Mouse (Mus musculus) spleen, adult 2 months (tissue): ENCODE results near the gene Scarb2. TPM values are rescaled to one million over a fixed set of nuclear protein-coding genes. Genes with fewer than 3 reads are reported as not detected.
A peak's percentile ranks its signal among the peaks of the same experiment; 100 is the strongest.

Experiments used
- DNase-seq, 2 experiments: peaks; one replicate each; pipeline versions ENCODE4 v3.0.0 to v3.0.0-alpha.2; 2012 to 2021; ENCODE audit warnings: low spot score in 2 of 2, low read depth in 1 of 2
- H3K27ac ChIP-seq: fragments of 200-500 bp; 2 replicates; pipeline ENCODE4 v1.5.1; 2012; ENCODE audit warnings: low read length, inconsistent platforms; ENCODE audit not compliant: insufficient read depth
- H3K27me3 ChIP-seq: fragments of 200-500 bp; 2 replicates; pipeline ENCODE4 v1.6.1; 2012; ENCODE audit warnings: mild to moderate bottlenecking, moderate library complexity, low read length, inconsistent platforms; ENCODE audit not compliant: control insufficient read depth, insufficient read depth
- H3K36me3 ChIP-seq: fragments of 200-500 bp; 2 replicates; pipeline ENCODE4 v1.6.1; 2012; ENCODE audit warnings: mild to moderate bottlenecking, low read length, inconsistent platforms; ENCODE audit not compliant: control insufficient read depth, insufficient read depth
- H3K4me1 ChIP-seq: fragments of 200-500 bp; 2 replicates; pipeline ENCODE4 v1.6.1; 2011; ENCODE audit warnings: inconsistent platforms; ENCODE audit not compliant: control insufficient read depth, insufficient read depth, insufficient read length
- H3K4me3 ChIP-seq: fragments of 200-500 bp; 2 replicates; pipeline ENCODE4 v1.5.1; 2011; ENCODE audit warnings: mild to moderate bottlenecking, inconsistent platforms; ENCODE audit not compliant: insufficient read depth, insufficient read length; ENCODE audit errors: extremely low read depth
- CTCF ChIP-seq: fragments of 200-500 bp; IDR thresholded peaks from 2 replicates; pipeline ENCODE4 v1.5.1; 2011; ENCODE audit warnings: mild to moderate bottlenecking, inconsistent platforms; ENCODE audit not compliant: insufficient read depth, insufficient read length, insufficient replicate concordance; ENCODE audit errors: extremely low read depth
- POLR2A ChIP-seq: fragments of 200-500 bp; IDR thresholded peaks from 2 replicates; pipeline ENCODE4 v1.6.1; 2011; ENCODE audit warnings: low read depth, low read length, inconsistent platforms
- WGBS: fragments of 180-500 bp; shearing (Covaris S2); methylation state at CpG from one replicate; pipeline ENCODE4 v1.1.7; 2018; 5-methylcytosine and 5-hydroxymethylcytosine counted together
- polyA plus RNA-seq: library from polyadenylated mRNA; depleted of rRNA; stranded (reverse); fragments of >200 nt; gene quantifications from 2 replicates; pipeline ENCODE4 v1.2.3, GENCODE M21; 2012

Gene Scarb2
- polyA plus RNA-seq, 1 experiment = 16.0 TPM

DNA sequence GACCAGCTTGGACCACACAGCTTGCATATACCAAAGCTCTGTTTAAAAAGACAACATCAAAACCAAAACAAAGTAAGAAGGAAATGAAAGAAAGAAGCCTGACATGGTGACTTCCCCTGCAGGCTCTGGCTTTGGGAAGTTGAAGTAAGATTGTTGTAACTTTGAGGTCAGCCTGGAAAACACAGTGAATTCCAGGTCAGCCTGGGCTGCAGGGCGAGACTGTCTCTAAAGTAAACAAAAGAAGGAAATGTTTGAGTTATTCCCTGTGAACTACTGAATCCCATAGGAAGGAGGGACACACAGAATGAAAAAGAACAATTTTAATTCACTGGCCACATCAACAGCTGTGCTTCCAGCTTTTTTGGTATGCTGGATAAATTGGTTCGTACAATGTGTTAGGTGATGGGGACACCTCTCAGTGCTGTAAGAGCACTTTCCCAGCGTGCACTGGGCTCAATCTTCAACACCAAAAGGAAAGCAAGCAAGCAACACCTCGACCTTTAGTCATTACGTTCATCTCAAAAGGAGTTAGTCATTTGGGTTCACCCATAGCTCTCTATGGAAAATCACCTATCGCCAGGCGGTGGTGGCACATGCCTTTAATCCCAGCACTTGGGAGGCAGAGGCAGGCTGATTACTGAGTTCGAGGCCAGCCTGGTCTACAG lies 39.4 kb downstream of the Scarb2 start:
- TF ChIP-seq POLR2A (no peak), CTCF (no peak)
- Histone ChIP-seq H3K4me3 (no peak overlapping the region), H3K36me3 (peaks cover 2% of the 10 kb centered on the region; the same call in 1 of the 2 replicates), H3K4me1 (peaks cover 6% of the 10 kb centered on the region; the same call in 1 of the 2 replicates), H3K27me3 (no peaks in the 10 kb centered on the region), H3K27ac (no peak overlapping the region)
- 72% methylated on average over 8 of the region's 8 CpGs for WGBS
- no peak for DNase-seq

GRCm38 (mm10) chr5:92465511-92465910 lies 41.1 kb downstream of the Scarb2 start:
- TF ChIP-seq CTCF (no peak), POLR2A (no peak)
- H3K36me3 ChIP-seq = peaks cover 3% of the 10 kb centered on the region
- H3K4me3 ChIP-seq = no peak overlapping the region
- DNase-seq = no peak
- 84% methylated on average over 5 of the region's 5 CpGs for WGBS
- H3K4me1 ChIP-seq = peaks cover 6% of the 10 kb centered on the region; the same call in 1 of the 2 replicates
- no peak overlapping the region for H3K27ac ChIP-seq
- no peaks in the 10 kb centered on the region for H3K27me3 ChIP-seq

DNA sequence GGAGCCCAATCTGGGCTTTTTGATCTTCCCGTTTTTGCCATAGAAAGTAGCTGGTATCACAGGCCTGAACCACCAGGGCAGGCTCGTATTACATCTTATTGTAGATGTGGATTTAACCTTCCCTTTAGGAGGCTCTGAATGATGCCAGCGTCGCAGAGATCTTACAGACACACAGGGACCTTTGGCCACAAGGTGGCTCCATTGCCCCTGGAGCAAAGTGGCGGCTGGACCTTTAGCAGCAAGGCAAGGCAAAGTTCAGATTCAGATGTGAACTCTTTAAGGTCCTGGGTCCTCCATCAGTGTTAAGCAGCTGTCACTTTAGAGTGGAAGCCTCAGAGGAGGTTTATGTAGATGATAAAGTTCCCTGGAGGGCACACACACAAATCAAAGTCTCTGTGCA lies 45.3 kb downstream of the Scarb2 start:
- no peak overlapping the region for H3K27ac ChIP-seq
- H3K27me3 ChIP-seq = no peaks in the 10 kb centered on the region
- DNase-seq = peak; percentile 12 to 69
- H3K4me3 ChIP-seq = no peak overlapping the region
- H3K4me1 ChIP-seq = no peaks in the 10 kb centered on the region
- WGBS = 53% methylated on average over 5 of the region's 5 CpGs
- TF ChIP-seq CTCF = peak; percentile 78; the same call in 1 of the 2 replicates
- TF ChIP-seq POLR2A = no peak
- H3K36me3 ChIP-seq = peaks cover 16% of the 10 kb centered on the region

- no peak overlapping the region for H3K4me3 ChIP-seq
- H3K27ac ChIP-seq = no peak overlapping the region
- H3K4me1 ChIP-seq = no peaks in the 10 kb centered on the region
- DNase-seq = no peak
- 90% methylated on average over 5 of the region's 5 CpGs for WGBS
- no peaks in the 10 kb centered on the region for H3K27me3 ChIP-seq
- TF ChIP-seq CTCF = no peak
- peaks cover 25% of the 10 kb centered on the region for H3K36me3 ChIP-seq
Observed at GRCm38 (mm10) chr5:92458726-92459125, 47.9 kb downstream of the Scarb2 start.

GRCm38 (mm10) chr5:92457410-92457809 lies 49.2 kb downstream of the Scarb2 start:
- H3K27ac ChIP-seq = no peak overlapping the region
- peaks cover 31% of the 10 kb centered on the region for H3K36me3 ChIP-seq
- DNase-seq = no peak
- WGBS = 74% methylated on average over 2 of the region's 2 CpGs
- no peak for TF ChIP-seq CTCF
- TF ChIP-seq POLR2A = no peak
- no peak overlapping the region for H3K4me3 ChIP-seq
- peaks cover 2% of the 10 kb centered on the region; the same call in 1 of the 2 replicates for H3K4me1 ChIP-seq
- no peaks in the 10 kb centered on the region for H3K27me3 ChIP-seq

GRCm38 (mm10) chr5:92452876-92453275 lies 53.8 kb downstream of the Scarb2 start:
- Histone ChIP-seq H3K4me3 (no peak overlapping the region), H3K27me3 (no peaks in the 10 kb centered on the region), H3K27ac (no peak overlapping the region), H3K4me1 (peaks cover 2% of the 10 kb centered on the region; the same call in 1 of the 2 replicates), H3K36me3 (peaks cover 37% of the 10 kb centered on the region)
- 67% methylated on average over 5 of the region's 5 CpGs for WGBS
- TF ChIP-seq CTCF = no peak
- no peak for TF ChIP-seq POLR2A
- no peak for DNase-seq

DNA sequence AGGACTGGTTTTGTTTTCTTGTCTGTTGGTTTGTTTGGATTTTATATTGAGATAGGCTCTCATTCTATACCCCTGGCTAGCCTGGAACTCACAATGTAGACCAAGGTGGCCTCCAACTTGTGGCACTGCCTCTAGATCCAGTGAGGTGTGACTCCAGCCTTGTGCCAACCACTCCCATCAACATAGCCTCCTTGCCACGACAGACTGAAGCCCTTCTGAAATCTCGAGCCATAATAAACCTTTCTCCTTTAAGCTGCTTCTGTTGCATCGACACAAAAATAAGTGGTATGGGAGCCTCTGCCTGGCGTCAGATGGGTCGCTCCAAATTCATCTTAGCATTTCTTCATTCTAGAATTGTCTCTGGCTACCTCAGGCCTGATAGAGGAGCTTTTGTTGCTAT lies 59.9 kb downstream of the Scarb2 start:
- no peak overlapping the region for H3K27ac ChIP-seq
- H3K27me3 ChIP-seq = no peaks in the 10 kb centered on the region
- no peak overlapping the region for H3K4me3 ChIP-seq
- no peaks in the 10 kb centered on the region for H3K4me1 ChIP-seq
- TF ChIP-seq CTCF (no peak), POLR2A (no peak)
- DNase-seq = no peak
- peaks cover 29% of the 10 kb centered on the region for H3K36me3 ChIP-seq
- 93% methylated on average over 5 of the region's 5 CpGs for WGBS
